Mouse (Mus musculus) thymus, adult 2 months (tissue): ENCODE measurements at regions not wholly inside any gene's neighbourhood (a gene's known extent, or its start where the extent isn't known, plus 50 kb on each side); places are given as distances from the start of the nearest gene placed in this dataset.
A peak's percentile ranks its signal among the peaks of the same experiment; 100 is the strongest.

Experiments
- DNase-seq: peaks from one replicate; pipeline ENCODE4 v3.0.0; 2021
- H3K27ac ChIP-seq: fragments of 200-500 bp; 2 replicates; pipeline ENCODE4 v1.5.1; 2012; ENCODE audit warnings: low read length, control low read depth; ENCODE audit not compliant: control insufficient read depth, insufficient read depth
- H3K27me3 ChIP-seq: fragments of 200-500 bp; 2 replicates; pipeline ENCODE4 v1.6.1; 2012; ENCODE audit warnings: mild to moderate bottlenecking, low read length, moderate library complexity, mixed read lengths; ENCODE audit not compliant: control insufficient read depth, insufficient read depth
- H3K36me3 ChIP-seq: fragments of 200-500 bp; 2 replicates; pipeline ENCODE4 v1.6.1; 2012; ENCODE audit warnings: mild to moderate bottlenecking, low read length, moderate library complexity; ENCODE audit not compliant: control insufficient read depth, insufficient read depth
- H3K4me1 ChIP-seq: fragments of 200-500 bp; replicated peaks from 2 replicates; pipeline ENCODE4 v1.6.1; 2012; ENCODE audit warnings: low read length; ENCODE audit not compliant: control insufficient read depth, insufficient read depth
- H3K4me3 ChIP-seq: fragments of 200-500 bp; 2 replicates; pipeline ENCODE4 v1.5.1; 2012; ENCODE audit warnings: mild to moderate bottlenecking, low read length, control low read depth, moderate library complexity; ENCODE audit not compliant: control insufficient read depth, insufficient read depth
- CTCF ChIP-seq: fragments of 200-500 bp; IDR thresholded peaks from 2 replicates; pipeline ENCODE4 v1.5.1; 2012; ENCODE audit warnings: mild to moderate bottlenecking, control low read depth, low read length, moderate library complexity, borderline replicate concordance; ENCODE audit not compliant: control insufficient read depth, poor library complexity, insufficient read depth; ENCODE audit errors: extremely low read depth
- POLR2A ChIP-seq: fragments of 200-500 bp; IDR thresholded peaks from 2 replicates; pipeline ENCODE4 v1.6.1; 2012; ENCODE audit warnings: mild to moderate bottlenecking, low read length, control low read depth, moderate library complexity; ENCODE audit not compliant: control insufficient read depth, poor library complexity, insufficient read depth; ENCODE audit errors: extremely low read depth
- WGBS: fragments of 180-500 bp; shearing (Covaris S2); methylation state at CpG from one replicate; pipeline ENCODE4 v1.1.7; 2018; 5-methylcytosine and 5-hydroxymethylcytosine counted together

- peaks cover 45% of the 10 kb centered on the region for H3K4me1 ChIP-seq
- no peak overlapping the region for H3K4me3 ChIP-seq
- 83% methylated on average over 13 of the region's 13 CpGs for WGBS
- TF ChIP-seq CTCF: no peak
- TF ChIP-seq POLR2A: no peak
- no peaks in the 10 kb centered on the region for H3K36me3 ChIP-seq
- DNase-seq: no peak
- H3K27me3 ChIP-seq: no peaks in the 10 kb centered on the region
- H3K27ac ChIP-seq: no peak overlapping the region
Measured at GRCm38 (mm10) chr17:84129204-84129603, 58.5 kb downstream of the Zfp36l2 start.

GRCm38 (mm10) chr17:84128262-84128661 lies 59.5 kb downstream of the Zfp36l2 start:
- Histone ChIP-seq H3K27me3 (no peaks in the 10 kb centered on the region), H3K36me3 (no peaks in the 10 kb centered on the region), H3K4me3 (no peak overlapping the region), H3K27ac (peak overlapping the region; percentile 49; the same call in 1 of the 2 replicates), H3K4me1 (peaks cover 47% of the 10 kb centered on the region)
- TF ChIP-seq CTCF: no peak
- no peak for TF ChIP-seq POLR2A
- DNase-seq: no peak
- 23% methylated on average over 5 of the region's 5 CpGs for WGBS

GRCm38 (mm10) chr17:84126168-84126567 lies 61.6 kb downstream of the Zfp36l2 start:
- Histone ChIP-seq H3K4me3 (no peak overlapping the region), H3K27me3 (no peaks in the 10 kb centered on the region), H3K4me1 (peaks cover 55% of the 10 kb centered on the region), H3K36me3 (no peaks in the 10 kb centered on the region), H3K27ac (no peak overlapping the region)
- TF ChIP-seq CTCF: no peak
- TF ChIP-seq POLR2A: no peak
- DNase-seq: no peak
- WGBS: 13% methylated on average over 5 of the region's 5 CpGs

GRCm38 (mm10) chr17:84123161-84123560 lies 64.6 kb downstream of the Zfp36l2 start:
- Histone ChIP-seq H3K4me3 (no peak overlapping the region), H3K4me1 (peaks cover 66% of the 10 kb centered on the region), H3K36me3 (no peaks in the 10 kb centered on the region), H3K27me3 (no peaks in the 10 kb centered on the region), H3K27ac (no peak overlapping the region)
- 51% methylated on average over 2 of the region's 2 CpGs for WGBS
- no peak for DNase-seq
- no peak for TF ChIP-seq POLR2A
- TF ChIP-seq CTCF: no peak

GRCm38 (mm10) chr17:84122486-84123131 lies 65.1 kb downstream of the Zfp36l2 start:
- no peaks in the 10 kb centered on the region for H3K36me3 ChIP-seq
- DNase-seq: no peak
- H3K4me1 ChIP-seq: peaks cover 66% of the 10 kb centered on the region
- H3K4me3 ChIP-seq: no peak overlapping the region
- no peak overlapping the region for H3K27ac ChIP-seq
- TF ChIP-seq POLR2A (no peak), CTCF (no peak)
- 79% methylated on average over 6 of the region's 6 CpGs for WGBS
- no peaks in the 10 kb centered on the region for H3K27me3 ChIP-seq

- peak; percentile 46 for DNase-seq
- H3K36me3 ChIP-seq: no peaks in the 10 kb centered on the region
- no peaks in the 10 kb centered on the region for H3K27me3 ChIP-seq
- H3K27ac ChIP-seq: peak overlapping the region; percentile 69
- 26% methylated on average over 6 of the region's 6 CpGs for WGBS
- peaks cover 66% of the 10 kb centered on the region for H3K4me1 ChIP-seq
- no peak overlapping the region for H3K4me3 ChIP-seq
- TF ChIP-seq CTCF (no peak), POLR2A (no peak)
Measured at GRCm38 (mm10) chr17:84121291-84121690, 66.5 kb downstream of the Zfp36l2 start.

GRCm38 (mm10) chr17:84119221-84120017 lies 68.3 kb downstream of the Zfp36l2 start:
- H3K36me3 ChIP-seq: no peaks in the 10 kb centered on the region
- H3K27ac ChIP-seq: peak overlapping the region; percentile 81
- DNase-seq: peak; percentile 89
- peak overlapping the region; percentile 11 for H3K4me3 ChIP-seq
- TF ChIP-seq POLR2A (no peak; the same call in 1 of the 2 replicates), CTCF (no peak)
- H3K4me1 ChIP-seq: peaks cover 72% of the 10 kb centered on the region
- WGBS: 10% methylated on average over 16 of the region's 16 CpGs
- H3K27me3 ChIP-seq: no peaks in the 10 kb centered on the region
